8 mouse cellular contexts compared by ENCODE assay signal in genomic region chr2:78867726-78868510, GRCm38 (mm10). TPM values are rescaled to one million over a fixed set of nuclear protein-coding genes. Genes with fewer than 3 reads are reported as not detected.
A peak's percentile ranks its signal among the peaks of the same experiment; 100 is the strongest.
DNase-seq lines count a peak whose midpoint lies in the region; ATAC-seq and TF ChIP-seq lines count a peak whose summit lies in the region.

TSS of gene Ube2e3 (plus strand) at chr2:78868124.

- peaks cover 1% of the 10 kb centered on the region for H3K4me1 ChIP-seq in bone marrow, adult 2 months (ENCODE audit: control insufficient read depth, insufficient read depth, low read length)
- peaks cover 16% of the 10 kb centered on the region for H3K4me1 ChIP-seq in hindbrain, embryonic 16.5 days (ENCODE audit: control insufficient read depth, insufficient read depth, low read depth, low read length)
- H3K4me1 ChIP-seq in liver, embryonic 15.5 days (replicated peaks): peaks cover 50% of the 10 kb centered on the region
- H3K4me1 ChIP-seq in stomach, embryonic 14.5 days (ENCODE audit: control insufficient read depth, insufficient read depth, low read length): peaks cover 21% of the 10 kb centered on the region

- H3K9me3 ChIP-seq in hindbrain, embryonic 16.5 days (ENCODE audit: control insufficient read depth, low read length): no peaks in the 10 kb centered on the region
- H3K9me3 ChIP-seq in liver, embryonic 15.5 days (replicated peaks): no peaks in the 10 kb centered on the region
- no peaks in the 10 kb centered on the region for H3K9me3 ChIP-seq in stomach, embryonic 14.5 days (ENCODE audit: control insufficient read depth, low read depth, low read length)

- no peak for TF ChIP-seq POLR2A in bone marrow, adult 2 months (IDR thresholded peaks at IDR 0.05; ENCODE audit: borderline replicate concordance, control insufficient read depth, low read depth, low read length)

- intact Hi-C loops in left cerebral cortex, adult 2 months (cut with DNase I): loop anchor here (2.0 to 5.0 kb wide), 3 partner anchors 59 to 587 kb away; no protein-coding TSS in a partner anchor

- H3K36me3 ChIP-seq in hindbrain, embryonic 16.5 days (ENCODE audit: control insufficient read depth, insufficient read depth, low read length): no peaks in the 10 kb centered on the region
- H3K36me3 ChIP-seq in liver, embryonic 15.5 days (replicated peaks): peaks cover 24% of the 10 kb centered on the region
- H3K36me3 ChIP-seq in stomach, embryonic 14.5 days (ENCODE audit: control insufficient read depth, insufficient read depth, low read length): no peaks in the 10 kb centered on the region; the same call in 1 of the 2 replicates

- H3K27ac ChIP-seq in left cerebral cortex, adult 2 months: peak within 1 kb of the TSS; percentile 80
- peak within 1 kb of the TSS; percentile 90 for H3K27ac ChIP-seq in bone marrow, adult 2 months (ENCODE audit: control insufficient read depth, insufficient read depth, low read depth, low read length, poor library complexity)
- peak within 1 kb of the TSS; percentile 97 for H3K27ac ChIP-seq in hindbrain, embryonic 16.5 days (ENCODE audit: low read depth, low read length)
- H3K27ac ChIP-seq in liver, embryonic 15.5 days (replicated peaks): peak within 1 kb of the TSS; percentile 94
- H3K27ac ChIP-seq in stomach, embryonic 14.5 days (ENCODE audit: low read length): peak within 1 kb of the TSS; percentile 98

- peak within 1 kb of the TSS; percentile 71 for H3K4me3 ChIP-seq in left cerebral cortex, adult 2 months
- peak within 1 kb of the TSS; percentile 87 for H3K4me3 ChIP-seq in bone marrow, adult 2 months (replicated peaks; ENCODE audit: control insufficient read depth, low read depth, low read length)
- H3K4me3 ChIP-seq in hindbrain, embryonic 16.5 days (ENCODE audit: low read length): peak within 1 kb of the TSS; percentile 82
- H3K4me3 ChIP-seq in liver, embryonic 15.5 days (replicated peaks): peak within 1 kb of the TSS; percentile 99
- H3K4me3 ChIP-seq in stomach, embryonic 14.5 days (ENCODE audit: low read depth, low read length): peak within 1 kb of the TSS; percentile 72

- H3K9ac ChIP-seq in hindbrain, embryonic 16.5 days (ENCODE audit: low read depth, low read length): peak within 1 kb of the TSS; percentile 98
- peak within 1 kb of the TSS; percentile 100 for H3K9ac ChIP-seq in liver, embryonic 15.5 days
- H3K9ac ChIP-seq in stomach, embryonic 14.5 days (replicated peaks; ENCODE audit: low read depth, low read length): peak within 1 kb of the TSS; percentile 97

- H3K27me3 ChIP-seq in hindbrain, embryonic 16.5 days (replicated peaks; ENCODE audit: control insufficient read depth, insufficient read depth, low read length): no peaks in the 10 kb centered on the region
- no peaks in the 10 kb centered on the region for H3K27me3 ChIP-seq in liver, embryonic 15.5 days
- H3K27me3 ChIP-seq in stomach, embryonic 14.5 days (ENCODE audit: control insufficient read depth, insufficient read depth, low read length): no peaks in the 10 kb centered on the region

- DNase-seq in left cerebral cortex, adult 2 months (ENCODE audit: extremely low spot score in 1 of 2, low spot score in 2 of 2): no peak
- no peak for DNase-seq in left cerebral cortex, adult 11 months (ENCODE audit: low spot score)
- no peak for DNase-seq in gastrocnemius, postnatal 10 days
- DNase-seq in cerebellum, postnatal 4 days (ENCODE audit: low spot score in 2 of 2): no peak

- ATAC-seq in hindbrain, embryonic 16.5 days: no peak
- no peak; the same call in 1 of the 2 replicates for ATAC-seq in liver, embryonic 15.5 days (ENCODE audit: insufficient read depth)
- ATAC-seq in stomach, embryonic 14.5 days (ENCODE audit: insufficient number of reproducible peaks, insufficient read depth, low FRiP score, low read depth): no peak; the same call in 1 of the 2 replicates

- peak within 1 kb of the TSS; percentile 87 for H3K4me2 ChIP-seq in hindbrain, embryonic 16.5 days (ENCODE audit: low read length)
- peak within 1 kb of the TSS; percentile 83 for H3K4me2 ChIP-seq in liver, embryonic 15.5 days
- H3K4me2 ChIP-seq in stomach, embryonic 14.5 days (replicated peaks; ENCODE audit: low read depth, low read length): peak within 1 kb of the TSS; percentile 76

- WGBS in bone marrow, adult 2 months: 20% methylated on average over 14 of the region's 14 CpGs
- WGBS in hindbrain, embryonic 16.5 days: 19% methylated on average over 14 of the region's 14 CpGs
- 15% methylated on average over 14 of the region's 14 CpGs for WGBS in liver, embryonic 15.5 days (ENCODE audit: insufficient replicate concordance)
- 9% methylated on average over 14 of the region's 14 CpGs for WGBS in stomach, embryonic 14.5 days

- TF ChIP-seq CTCF in left cerebral cortex, adult 2 months (IDR thresholded peaks at IDR 0.05): no peak
- TF ChIP-seq CTCF in bone marrow, adult 2 months (IDR thresholded peaks at IDR 0.05; ENCODE audit: control insufficient read depth, insufficient read depth, low read length): no peak

RNA-seq across cellular contexts. Expression of gene Ube2e3, which starts in this region (rescaled TPM):
- 100 to 1,000 TPM; 103 to 104 TPM for total RNA-seq in left cerebral cortex, adult 2 months (2021)
- 53.7 and 67.7 TPM in 2 replicates for polyA plus RNA-seq in bone marrow, adult 2 months (2011; ENCODE audit: insufficient read depth, insufficient read length, low replicate concordance, missing spikeins)
- 10 to 100 TPM; 27.5 to 31.7 TPM for total RNA-seq in gastrocnemius, postnatal 10 days (2021)
- 247 and 257 TPM in 2 replicates for polyA plus RNA-seq in hindbrain, embryonic 16.5 days (2015; fragmentation: Nextera tagmentation; extraction: Ambion mirVana)
- polyA plus RNA-seq in liver, embryonic 15.5 days (2015; fragmentation: Nextera tagmentation; extraction: Ambion mirVana): 88.8 and 97.1 TPM in 2 replicates
- 157 and 161 TPM in 2 replicates for polyA plus RNA-seq in stomach, embryonic 14.5 days (2014; fragmentation: Nextera tagmentation; extraction: Ambion mirVana)
